Mouse (Mus musculus): Measurements from ENCODE around the gene Sgpp2. TPM values are rescaled to one million over a fixed set of nuclear protein-coding genes. Genes with fewer than 3 reads are reported as not detected.

The Sgpp2 gene
- total RNA-seq, 2 experiments from 2014 or later = not detected

DNA sequence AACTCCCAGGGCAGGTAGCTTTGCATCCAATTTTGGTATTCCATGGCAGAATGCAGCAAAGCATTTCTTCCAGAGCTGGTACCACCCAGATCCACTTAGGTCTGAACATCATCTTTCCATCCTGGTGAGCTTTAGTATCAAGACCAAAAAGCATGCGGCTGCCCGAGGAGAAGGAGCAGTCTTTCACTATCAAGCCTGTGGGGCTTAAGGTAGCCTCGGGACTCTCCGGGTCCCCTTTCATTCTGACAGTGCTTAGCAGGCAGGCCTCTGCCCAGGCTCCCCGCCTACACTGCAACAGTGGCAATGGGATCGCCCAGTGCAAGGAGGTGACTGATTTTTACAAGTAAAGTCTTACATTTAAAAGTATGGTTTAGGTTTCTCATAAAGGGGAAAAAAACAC, 142.4 kb downstream of the Sgpp2 start:
- no peak for DNase-seq

- no peak for DNase-seq
Measured at GRCm38 (mm10) chr1:78453886-78454285, 143.7 kb downstream of the Sgpp2 start.

- peak; percentile 10 for DNase-seq
Measured at GRCm38 (mm10) chr1:78454659-78455058, 144.5 kb downstream of the Sgpp2 start.

Other genes with a start within 250 kb of the Sgpp2 start
- gene Pax3, start 113.2 kb upstream of the Sgpp2 start, total RNA-seq (2021) = under 1 TPM in 1 of 2 experiments, not detected in 1; 0.07 TPM
- 10 to 100 TPM; 46.4 to 48.3 TPM for gene Farsb, start 178.6 kb downstream of the Sgpp2 start, total RNA-seq (2021)
- gene Mogat1, start 200.6 kb downstream of the Sgpp2 start, total RNA-seq (2021) = not detected
- gene BC035947, start 201.8 kb downstream of the Sgpp2 start, total RNA-seq (2021) = not detected

Data from gastrocnemius, postnatal 10 days (tissue).